Mouse (Mus musculus) kidney, adult 9 months (tissue): Measurements from ENCODE around the gene Ankrd34c.

Source experiments
- DNase-seq: peaks from one replicate; pipeline ENCODE4 v3.0.0; 2022

Ankrd34c gene

DNA sequence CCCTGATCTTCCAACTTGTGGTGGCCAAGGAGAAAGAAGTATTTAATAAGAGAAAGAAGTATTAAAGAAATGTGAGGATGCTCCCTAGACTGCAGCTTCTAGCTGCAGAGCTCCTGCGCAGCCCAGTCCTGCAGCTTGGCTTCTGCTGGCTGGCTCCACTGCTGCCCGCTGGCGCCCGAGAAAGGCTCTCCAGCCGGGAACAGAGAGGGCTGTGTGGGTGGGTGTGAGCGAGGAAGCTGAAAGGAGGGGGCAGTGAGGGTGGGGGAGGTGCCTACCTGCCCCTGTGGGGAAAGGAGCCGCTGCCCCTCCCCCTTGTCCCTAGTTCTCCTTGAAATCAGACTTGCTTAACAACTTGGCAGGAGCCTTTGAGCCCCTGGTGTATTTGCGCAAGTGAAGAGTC, at the start of gene Ankrd34c:
Ankrd34c (minus strand) TSS at position 181 of the 400 bp plus-strand sequence.
- no peak for DNase-seq

GRCm38 (mm10) chr9:89787532-89787931, 49.3 kb upstream of the Ankrd34c start:
- no peak for DNase-seq

DNA sequence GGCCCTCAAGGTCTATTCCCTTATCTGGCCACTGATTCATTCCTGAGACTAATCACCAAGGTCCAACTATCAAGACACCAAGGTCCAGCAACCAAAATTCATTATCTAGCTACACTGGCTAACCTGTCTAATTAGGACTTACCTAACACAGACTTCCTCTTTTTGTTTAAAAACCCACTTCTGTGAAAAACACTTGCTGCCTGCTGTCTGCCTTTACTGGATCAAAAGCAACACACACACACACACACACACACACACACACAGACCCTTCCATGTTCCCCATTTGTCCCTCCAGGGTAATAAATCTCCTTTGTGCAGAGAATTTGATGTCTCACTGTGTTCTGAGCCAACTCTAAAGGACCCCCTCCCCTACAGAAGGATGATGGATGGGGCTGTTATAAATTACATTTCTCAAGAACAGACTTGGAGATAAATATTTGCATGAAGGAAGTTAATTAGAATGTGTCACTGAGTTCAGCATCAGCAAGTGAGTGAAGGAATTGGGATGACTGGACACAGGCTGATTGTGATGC, 43.2 kb upstream of the Ankrd34c start:
- DNase-seq, result no peak

DNA sequence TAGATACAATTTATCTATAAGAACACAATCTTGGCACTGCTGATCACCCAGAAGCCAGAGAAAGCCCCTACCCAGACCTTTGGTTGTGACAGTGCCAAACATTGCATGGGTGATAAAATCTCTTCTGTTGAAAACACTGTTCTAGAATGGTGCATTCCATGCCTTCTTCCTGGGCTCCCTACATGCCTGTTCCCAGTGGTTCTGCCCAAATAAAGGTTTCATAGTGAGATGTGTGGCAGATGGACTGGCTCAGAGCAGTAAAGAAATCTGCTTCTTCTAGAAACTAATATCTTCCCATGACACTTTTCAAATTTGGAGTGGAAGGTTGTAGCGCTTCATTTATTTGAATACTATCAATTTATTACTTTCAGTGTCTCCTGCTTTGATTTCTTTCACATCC, 41.0 kb upstream of the Ankrd34c start:
- no peak for DNase-seq

- no peak for DNase-seq
Measured at GRCm38 (mm10) chr9:89771153-89771552, 32.9 kb upstream of the Ankrd34c start.

- no peak for DNase-seq
Measured at GRCm38 (mm10) chr9:89762017-89762416, 23.7 kb upstream of the Ankrd34c start.

DNA sequence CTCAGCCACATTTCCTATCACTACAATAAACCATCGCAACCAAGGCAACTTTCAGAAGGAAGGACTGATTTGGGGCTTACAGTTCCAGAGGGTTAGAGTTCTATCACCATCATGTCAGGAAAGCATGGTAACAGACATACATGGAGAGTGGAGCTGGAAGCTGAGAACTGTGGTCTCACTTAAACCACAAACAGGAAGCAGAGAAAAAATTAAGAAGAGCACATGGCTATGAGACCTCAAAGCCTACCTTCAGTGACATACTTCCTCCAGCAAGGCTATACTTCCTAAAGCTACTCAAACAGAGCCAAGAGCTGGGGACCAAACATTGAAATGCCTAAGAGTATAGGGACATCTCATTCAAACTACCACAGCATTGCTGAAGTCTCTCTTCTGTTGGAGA, 20.3 kb upstream of the Ankrd34c start:
- no peak for DNase-seq

- DNase-seq, result no peak
Measured at GRCm38 (mm10) chr9:89758139-89758538, 19.9 kb upstream of the Ankrd34c start.

- no peak for DNase-seq
Measured at GRCm38 (mm10) chr9:89757571-89757970, 19.3 kb upstream of the Ankrd34c start.

GRCm38 (mm10) chr9:89740041-89740440, 1.8 kb upstream of the Ankrd34c start:
- DNase-seq, result no peak

GRCm38 (mm10) chr9:89737888-89738287, 387 bp downstream of the Ankrd34c start:
- no peak for DNase-seq

GRCm38 (mm10) chr9:89736932-89737705, 1.2 kb downstream of the Ankrd34c start:
- peak; percentile 3 for DNase-seq

DNA sequence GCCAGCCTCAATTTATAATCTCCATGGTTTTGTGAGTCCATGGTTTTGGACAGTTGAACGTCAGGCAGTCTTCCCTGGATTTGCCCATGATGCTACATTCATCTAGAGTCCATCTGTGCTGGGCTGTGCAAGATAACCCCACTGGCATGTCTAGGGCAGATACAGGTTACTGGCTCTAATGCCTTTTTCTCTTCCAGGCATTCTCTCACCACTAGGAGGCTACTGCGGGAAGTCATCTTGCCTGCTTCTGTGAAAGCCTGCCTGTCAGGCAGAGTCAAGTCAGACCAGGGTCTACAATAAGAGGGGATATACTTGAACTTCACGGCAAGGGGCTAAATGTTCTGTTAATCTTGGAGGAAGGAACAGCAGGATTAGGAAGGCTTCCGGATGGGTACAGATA, 31.4 kb downstream of the Ankrd34c start:
- peak; percentile 19 for DNase-seq

- no peak for DNase-seq
Measured at GRCm38 (mm10) chr9:89705197-89705533, 33.1 kb downstream of the Ankrd34c start.

DNA sequence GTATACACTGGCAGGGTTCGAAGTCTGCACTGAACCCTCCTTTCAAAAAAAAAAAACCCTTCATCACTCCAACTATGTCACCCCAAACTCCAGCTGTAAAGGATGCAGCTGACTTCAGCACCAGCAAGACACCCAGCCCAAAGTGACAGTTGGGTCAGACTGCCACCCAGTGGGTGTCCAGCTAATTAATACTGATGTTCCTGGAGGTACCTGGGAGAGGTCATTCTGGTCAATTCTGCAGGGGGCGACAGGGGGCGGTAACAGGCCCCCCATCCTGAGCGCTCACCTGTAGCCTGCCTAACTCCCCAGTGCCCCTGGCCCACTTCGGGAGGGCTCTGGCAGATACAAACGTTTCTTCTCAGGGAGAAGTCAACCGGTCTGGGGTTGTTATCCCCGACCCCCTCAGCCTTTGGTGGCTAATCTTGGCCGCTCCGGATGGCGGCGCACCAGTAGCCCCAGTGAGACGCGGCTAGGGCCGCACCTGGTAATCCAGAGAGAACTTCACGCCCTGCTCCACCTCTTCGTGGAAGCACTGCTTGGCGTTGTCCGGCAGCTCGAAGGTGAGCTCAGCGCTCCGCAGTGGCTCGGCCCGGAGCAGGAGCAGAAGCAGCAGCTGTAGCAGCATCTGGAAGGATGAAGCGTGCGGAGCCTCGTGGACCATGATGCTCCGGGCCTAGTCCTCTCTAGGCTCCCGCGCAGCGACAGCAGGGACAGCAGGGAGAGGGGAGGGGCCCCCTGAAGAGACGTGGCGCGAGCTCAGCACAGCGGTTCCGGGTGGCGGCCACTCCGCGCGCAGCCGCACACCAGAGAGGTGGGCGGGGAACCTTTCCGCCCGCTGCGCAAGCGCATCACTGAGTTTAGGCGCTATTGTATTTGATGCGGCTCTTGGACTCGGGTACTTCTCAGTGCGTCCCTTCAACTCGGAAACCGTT, 33.7 kb downstream of the Ankrd34c start, which contains the start of gene Tmed3:
Tmed3 (minus strand) TSS at position 804 of the 932 bp plus-strand sequence.
- DNase-seq, result peak; percentile 90

GRCm38 (mm10) chr9:89700910-89701457, 37.3 kb downstream of the Ankrd34c start:
- DNase-seq, result no peak

DNA sequence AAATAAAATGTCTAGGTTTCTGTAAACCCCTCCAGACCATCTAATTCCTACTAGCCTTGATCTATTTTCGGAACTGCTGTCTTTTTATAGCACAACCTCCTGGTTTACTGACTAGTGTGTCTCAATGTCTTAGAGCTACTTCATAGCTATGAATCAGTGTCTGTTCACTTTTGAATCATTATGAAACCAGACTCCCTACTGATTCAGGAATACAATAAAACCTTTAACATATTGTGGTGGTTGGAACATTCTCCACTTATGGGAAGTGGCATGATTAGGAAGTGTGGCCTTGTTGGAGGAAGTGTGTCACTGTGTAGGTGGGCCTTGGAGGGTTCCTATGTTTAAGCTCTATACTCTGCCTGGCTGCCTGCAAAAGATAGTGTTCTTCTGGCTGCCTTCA, 43.1 kb downstream of the Ankrd34c start:
- no peak for DNase-seq

DNA sequence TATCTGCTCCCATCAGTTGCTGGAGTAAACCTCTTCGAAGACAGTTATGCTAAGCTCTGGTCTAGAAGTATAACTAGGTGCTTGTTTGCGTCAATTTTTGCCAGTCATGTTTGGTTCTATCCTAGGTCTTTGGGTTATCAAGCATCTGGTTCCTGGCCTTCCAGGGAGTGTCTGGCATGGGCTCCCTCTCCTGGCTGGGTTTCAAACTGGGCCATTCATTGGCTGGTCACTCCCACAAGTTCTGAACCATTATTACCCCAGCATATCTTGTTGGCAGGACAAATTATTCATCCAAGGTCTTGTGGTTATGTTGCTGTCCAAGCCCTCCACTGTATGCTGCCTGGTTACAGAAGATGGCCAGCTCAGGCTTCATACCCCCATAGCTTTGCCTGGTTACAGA, 44.6 kb downstream of the Ankrd34c start:
- DNase-seq, result no peak

DNA sequence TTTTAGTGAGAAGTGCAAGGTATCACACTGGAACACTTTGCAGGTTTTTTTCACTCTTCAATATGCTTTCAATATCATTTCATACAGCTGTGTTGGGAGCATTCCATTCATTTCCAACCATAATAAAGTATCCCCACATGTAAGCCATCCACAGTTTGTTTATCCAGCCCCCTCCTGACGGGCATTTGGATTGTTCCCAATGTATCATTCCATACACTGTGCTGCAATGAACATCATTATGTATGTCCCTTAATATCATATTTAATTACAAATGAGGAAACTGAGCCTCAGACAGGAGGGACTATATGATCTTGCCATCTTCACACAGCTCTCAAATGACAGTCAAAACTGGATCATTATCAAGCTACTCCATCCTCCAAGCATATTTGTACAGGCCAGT, 49.1 kb downstream of the Ankrd34c start:
- no peak for DNase-seq

DNA sequence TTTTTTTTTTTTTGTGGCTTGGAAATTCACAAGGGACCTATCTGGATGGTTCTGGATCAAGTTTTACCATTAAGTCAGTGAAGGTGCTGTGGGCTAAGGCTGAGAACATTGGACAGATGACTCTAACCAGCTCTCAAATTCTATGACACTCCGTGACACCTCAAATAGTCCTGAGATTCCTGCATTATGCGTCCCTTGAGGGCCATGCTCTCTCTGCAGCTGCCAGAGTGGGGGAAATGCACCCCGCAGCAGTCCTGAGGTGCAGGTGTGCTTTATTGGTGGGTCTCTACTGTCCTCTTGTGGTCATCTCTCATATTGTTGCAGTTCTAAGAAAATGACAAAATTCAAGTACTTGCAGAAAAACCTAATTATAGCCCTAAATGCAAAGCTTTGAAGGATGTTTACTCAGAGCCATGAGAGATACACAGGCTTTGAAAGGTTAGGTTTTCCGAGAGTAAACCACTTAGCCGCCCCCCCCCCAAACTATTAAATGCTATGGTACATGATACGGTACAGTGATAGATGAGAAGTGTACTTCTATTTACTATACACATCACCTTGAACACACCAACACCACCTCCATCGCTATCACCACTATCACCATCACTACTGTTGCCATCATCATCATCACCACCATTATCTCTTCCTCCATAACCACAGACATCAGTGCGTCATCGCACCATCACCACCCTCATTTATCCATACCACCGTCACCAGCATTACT, 50.6 kb downstream of the Ankrd34c start:
- peak; percentile 12 for DNase-seq

- no peak for DNase-seq
Measured at GRCm38 (mm10) chr9:89686262-89686661, 52.0 kb downstream of the Ankrd34c start.

DNA sequence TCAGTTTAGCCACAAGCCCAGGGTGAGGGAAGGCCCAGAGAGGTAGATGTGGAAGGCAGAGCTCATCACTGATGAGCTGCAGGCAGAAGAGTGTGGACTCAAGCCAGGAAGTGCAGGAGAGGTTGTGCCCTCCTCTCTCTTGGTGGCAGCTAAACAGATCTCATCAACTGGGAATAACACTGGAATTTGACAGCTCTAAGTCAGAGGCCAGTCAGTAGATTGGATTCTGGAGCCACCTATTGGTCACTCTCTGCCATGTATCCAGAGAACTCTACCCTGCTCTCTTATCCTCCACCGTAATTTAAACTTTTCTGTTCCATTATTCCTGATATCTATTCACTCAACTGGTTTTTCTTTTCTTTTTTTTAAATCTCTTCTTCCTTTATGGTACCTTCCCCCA, 59.3 kb downstream of the Ankrd34c start:
- peak; percentile 22 for DNase-seq
